Mouse (Mus musculus) R1 (cell line): ENCODE data around the gene Kcnq2.
A peak's percentile ranks its signal among the peaks of the same experiment; 100 is the strongest.

Experiments
- DNase-seq: peaks from one replicate; pipeline ENCODE4 v3.0.0-alpha.2; 2018; ENCODE audit warnings: low read depth, low spot score

Kcnq2 gene

DNA sequence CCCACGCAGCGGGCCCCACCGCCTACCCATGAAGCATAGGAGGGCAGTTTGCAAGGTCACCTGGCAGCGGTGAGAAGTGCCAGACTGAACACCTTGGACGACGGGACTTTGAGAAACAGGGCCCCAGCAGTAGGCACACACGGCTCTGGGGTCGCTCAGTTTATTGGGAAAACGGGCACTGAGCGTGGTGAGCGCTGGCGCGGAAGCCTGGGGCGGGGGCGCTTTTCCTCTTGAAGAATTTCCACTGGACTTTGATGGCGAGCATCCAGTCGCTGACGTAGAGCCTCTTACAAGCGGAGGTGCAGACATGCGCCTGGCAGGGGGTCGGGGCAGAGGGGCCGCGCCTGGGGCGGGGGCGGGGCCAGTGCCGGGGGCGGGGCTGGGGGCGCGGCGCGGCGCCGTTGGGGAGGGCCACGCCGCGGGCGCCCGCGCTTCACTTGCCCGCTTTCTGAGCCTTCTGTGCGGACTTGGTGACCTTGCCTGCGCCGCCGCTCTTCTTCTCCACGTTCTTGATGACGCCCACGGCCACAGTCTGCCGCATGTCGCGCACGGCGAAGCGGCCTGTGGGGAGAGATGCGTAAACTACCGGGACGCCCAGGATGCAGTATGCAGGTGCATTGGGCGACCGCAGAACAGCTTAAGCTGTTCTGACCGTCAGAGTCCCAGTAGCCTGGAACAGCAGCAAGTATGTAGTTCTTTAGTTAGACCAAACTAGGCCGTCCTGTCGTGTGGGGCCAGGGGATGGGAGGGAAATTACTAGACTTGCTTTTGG, 12.6 kb upstream of the Kcnq2 start:
- peak; percentile 77 for DNase-seq

DNA sequence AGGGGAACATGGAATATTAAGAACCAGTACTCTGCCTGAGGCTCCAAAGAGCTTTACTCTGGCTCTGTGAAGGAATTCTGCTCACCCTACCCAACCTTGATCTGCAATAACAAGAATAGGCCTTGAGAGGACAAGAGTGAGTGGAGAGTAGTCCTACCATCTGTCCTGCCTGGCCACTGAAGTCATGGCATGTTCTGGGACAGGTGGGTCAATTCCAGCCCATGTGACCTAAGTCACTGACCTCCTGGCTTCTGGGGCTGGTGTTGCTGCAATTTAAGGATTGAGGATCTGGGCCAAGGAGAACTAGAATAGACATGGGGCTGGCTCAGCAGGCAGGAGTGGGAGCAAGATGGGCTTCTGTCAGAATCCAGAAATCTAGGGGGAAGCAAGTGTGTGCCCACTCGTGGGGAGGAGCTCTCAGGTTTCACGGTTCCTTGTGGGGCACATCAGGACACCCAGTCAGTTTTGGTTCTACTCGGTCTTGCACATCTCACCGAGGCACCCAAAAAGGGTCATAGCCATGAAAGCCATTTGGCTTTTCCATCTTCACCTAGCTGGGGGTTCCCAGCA, 12.0 kb upstream of the Kcnq2 start:
- DNase-seq = no peak

DNA sequence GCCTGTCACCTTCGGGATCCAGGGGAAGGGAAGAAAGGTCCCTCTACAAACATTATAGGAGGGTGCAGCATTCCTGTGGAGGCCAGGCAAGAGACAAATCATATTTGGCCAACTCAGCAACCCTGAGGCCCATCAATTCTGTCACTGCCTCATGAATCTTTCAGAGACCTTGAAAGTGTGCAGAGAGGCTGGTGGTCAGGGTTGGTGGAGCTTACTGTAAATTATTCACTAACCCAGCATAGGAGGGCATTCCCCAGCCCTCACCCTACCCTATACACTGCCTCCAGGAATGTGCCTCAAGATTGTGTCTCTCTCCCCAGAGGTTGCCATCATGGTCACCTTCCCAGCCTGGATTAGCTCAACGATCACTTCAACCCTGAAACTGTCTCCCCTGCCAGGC, 9.6 kb upstream of the Kcnq2 start:
- DNase-seq = no peak

DNA sequence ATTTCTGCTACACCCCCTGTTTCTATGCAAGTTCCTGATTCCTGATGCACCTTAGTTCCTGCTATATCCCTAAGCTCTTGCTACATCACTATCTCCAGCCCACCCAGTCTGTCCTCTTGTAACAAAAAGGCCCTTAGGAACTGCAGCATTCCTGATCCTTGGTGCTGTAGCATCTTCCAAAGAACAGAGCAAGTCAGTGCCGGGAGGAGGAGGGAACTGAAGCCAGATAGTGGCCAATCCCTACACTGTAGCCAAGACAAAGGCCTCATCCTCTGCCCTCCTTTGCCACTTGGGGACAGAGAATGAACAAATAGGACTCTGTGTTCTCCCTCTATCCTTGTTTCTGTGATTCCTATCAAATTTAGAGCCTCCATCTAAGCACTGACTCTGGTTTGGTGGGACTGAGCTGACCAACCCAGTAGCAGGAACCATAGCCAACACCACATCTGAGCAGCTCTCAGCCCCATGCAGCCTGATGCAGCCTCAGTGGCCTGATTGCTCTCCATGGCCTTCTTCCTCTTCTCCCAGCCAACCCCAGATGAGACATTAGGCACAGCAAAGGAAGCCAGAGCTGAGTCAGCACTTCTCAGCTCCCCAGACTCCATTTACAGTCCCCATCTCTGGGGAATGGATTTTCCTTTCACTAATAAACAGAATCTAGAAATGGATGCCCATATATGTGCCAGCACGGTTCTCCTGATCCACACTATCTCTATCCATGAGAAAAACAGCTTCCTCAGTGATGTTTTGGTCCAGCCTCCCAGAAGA, 8.6 kb upstream of the Kcnq2 start:
- DNase-seq = no peak

DNA sequence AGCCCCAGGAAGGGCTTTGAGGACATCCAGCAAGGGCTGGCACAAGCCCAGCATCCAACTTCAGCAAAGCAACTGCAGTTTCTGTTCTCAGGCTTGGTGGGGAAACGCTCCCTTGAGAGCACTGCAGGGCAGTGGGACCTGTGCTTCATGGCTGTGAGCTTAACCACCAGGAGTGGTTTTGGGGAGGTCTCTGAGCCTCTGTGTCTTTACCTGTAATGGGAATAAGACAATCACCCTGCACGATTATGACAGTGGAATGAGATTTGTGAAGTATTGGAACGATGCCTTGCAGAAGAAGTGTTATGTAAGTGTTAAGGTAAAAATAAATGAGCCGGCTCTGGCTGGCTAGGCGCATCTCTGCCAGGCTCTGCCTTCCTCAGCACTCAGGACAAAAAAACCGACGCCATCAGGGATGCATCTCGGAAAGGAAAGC, 7.6 kb upstream of the Kcnq2 start:
- no peak for DNase-seq

DNA sequence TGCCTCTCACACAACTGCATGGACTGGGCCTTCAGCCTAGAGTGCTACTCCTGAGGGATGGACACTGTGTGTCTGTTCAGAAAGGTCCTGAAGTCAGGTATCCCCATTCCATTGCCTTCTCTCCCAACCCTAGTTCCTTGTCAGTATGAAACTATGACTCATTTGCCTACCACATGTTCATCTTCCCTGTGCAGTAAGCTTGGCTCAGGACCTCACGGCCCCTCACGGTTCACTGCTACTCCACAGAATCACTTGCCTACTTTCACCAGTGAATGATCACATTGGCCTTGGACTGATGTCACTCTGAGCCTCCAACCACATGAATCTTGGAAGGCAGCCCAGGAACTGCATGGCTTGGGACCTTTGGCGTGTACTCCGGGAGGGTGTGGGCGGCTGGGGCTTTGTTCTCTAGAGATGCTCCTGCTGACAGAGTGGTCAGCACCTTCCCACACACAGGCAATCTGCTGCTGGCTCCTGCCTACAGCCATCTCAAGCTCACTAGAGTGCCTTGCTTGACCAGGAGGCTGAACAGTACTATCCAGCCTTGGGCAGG, 4.6 kb upstream of the Kcnq2 start:
- no peak for DNase-seq

DNA sequence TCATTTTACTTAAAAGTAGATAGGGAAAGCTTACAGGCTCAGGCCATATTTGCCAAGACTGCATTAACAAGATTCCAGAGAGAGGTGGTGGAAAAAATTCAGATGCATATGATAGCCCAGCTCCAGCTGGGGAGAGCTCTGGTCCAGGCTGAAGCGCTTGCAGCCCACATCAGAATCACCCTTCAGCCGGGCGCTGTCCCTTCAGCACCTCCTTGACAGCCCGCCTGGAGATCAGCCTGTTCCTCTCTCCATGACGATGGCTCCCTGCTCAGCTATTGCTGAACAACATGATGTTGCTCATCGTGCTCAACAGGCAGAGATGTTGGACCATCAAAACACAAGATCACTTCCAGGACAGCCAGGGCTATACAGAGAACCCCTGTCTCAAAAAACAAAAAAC, 1.8 kb upstream of the Kcnq2 start:
- peak; percentile 50 for DNase-seq

DNA sequence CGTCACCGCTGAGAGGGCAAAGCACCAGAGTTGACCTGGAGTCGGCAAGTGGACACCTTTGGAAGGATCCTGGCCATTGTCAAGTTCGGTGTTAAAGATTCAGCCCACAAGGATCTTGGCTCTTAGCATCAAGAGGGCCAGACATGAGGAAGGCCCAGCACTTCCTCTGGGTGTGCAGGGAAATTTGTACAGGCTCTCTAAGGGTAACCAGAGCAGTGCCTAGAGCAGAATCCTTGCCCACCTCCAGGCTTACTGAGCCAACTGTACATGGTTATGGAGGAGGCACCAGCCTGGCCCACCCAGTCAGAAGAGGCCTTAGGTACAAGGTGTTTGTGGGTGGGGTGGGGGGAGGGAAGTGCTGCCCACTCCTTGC, 332 bp upstream of the Kcnq2 start:
- DNase-seq = no peak

DNA sequence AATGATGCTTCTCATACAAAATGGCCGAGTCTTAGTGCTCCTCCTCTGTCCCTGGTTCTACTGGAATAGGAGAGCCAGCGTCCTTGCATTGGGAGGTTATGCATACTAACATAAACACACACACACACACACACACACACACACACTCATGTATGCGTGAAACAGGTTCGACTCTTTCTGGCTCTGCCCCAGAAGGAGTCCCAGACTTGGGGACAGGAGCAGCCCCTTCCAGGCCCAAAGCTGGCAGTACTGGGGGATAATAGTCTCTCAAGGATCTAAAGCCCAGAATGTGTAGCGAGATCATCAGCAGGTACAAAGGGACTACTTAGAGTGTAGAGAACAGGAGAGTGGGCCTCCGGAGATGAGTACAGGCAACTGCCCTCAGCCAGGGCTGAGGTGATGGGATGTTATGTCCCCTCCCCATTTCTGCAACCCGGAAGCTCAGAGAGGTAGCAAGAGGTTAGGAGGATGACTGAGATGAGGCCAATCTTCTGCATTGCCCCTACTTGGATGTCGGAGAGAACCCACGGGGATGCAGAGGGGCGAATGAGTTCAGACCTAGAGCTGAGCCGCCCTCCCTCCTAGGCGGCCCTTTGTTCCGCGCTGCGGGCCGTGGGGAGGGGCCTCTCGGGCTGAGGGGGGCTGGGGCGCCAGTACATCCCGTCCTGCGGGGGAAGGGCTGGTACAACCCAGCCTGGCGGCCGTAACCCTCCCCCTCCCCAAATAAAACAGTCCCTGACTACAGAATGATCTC, 1.1 kb downstream of the Kcnq2 start:
- DNase-seq = peak; percentile 57

DNA sequence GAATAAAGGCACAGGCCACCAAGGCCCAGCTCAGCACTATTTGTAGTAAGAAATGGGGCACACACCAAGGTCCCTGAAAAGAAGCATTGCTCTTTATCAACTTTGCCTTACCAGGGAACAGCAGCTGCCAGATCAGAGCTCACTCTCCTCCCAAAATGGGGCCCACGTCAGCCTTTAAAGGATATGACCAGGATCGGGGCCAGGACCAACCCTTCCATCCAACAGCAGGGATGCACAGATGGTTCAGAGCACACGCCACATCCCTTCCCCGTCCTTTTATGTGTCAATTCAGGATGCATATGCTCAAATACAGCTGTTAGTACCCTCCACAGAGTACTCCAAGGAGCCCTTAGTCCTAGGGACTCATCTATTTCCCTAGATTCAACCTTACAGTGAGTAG, 4.9 kb downstream of the Kcnq2 start:
- DNase-seq = no peak

DNA sequence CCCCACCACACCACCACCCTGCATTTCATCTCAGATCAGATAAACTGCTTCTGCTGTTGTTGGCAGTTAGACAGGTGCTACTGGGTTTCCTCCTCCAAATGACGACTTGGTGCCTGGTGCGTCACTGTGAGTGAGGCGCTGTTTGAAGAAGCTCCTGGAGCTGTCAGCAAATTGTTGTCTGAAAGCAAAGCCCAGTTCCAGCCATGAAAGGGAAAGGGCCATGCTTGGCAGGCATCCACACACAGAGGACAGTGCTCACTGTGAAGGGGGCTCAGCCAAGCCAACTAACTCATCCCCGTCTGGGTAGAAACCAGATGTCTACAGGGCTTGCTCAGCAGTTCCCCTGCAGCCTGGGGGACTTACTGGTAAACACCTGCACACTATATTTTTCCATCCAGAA, 6.1 kb downstream of the Kcnq2 start:
- no peak for DNase-seq

DNA sequence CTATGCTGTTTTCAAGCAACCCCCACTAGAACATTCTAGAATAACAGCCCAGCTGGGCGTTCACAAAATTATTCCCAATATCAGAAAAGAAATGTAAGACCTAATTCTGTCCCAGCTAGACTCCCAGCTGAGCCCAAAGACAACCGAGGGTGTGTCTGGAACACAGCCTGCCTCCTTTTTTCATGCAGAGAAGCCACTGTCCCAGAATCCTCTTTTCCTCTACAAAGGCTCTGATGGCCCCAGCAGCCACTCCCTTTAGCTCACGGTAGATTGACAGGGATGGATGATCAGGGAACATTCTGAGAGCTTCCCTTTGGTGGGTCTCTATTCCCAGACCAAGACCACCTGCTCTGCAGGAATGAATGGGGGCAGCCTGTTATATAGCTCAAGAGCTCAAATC, 7.3 kb downstream of the Kcnq2 start:
- peak; percentile 84 for DNase-seq

DNA sequence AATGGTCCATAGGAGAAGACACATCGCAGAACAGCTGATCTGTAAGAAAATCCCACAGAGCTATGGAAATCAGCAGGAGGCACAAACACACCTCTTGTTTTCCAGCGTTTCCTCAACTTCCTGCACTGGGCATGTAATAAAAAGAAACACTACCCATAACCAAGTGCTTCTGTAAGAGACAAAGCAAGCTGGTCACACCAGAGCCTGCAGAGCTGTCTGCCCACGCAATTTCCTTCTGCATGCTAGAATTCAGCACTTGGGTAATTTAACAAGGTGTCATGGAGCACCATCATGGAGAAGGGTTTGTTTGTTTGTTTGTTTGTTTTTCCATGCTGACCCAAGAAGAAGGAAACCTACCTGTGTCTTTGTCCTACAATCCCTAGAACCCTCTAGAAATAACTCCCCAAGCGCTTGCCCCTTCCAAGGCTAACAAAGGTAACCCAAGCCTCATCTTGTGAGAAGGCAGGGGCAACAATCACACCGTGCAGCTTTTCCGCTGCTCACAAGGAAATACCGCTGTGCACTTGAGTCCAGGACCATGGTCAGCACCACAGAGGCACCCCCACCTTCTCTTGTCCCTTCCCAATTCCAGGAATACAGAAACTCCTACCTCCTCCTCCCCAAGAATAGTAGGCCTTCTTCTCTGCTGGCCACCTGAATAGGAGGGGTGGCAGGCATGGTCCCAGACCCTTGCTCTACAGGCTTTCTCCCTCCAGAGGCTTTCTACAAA, 9.2 kb downstream of the Kcnq2 start:
- peak; percentile 59 for DNase-seq

DNA sequence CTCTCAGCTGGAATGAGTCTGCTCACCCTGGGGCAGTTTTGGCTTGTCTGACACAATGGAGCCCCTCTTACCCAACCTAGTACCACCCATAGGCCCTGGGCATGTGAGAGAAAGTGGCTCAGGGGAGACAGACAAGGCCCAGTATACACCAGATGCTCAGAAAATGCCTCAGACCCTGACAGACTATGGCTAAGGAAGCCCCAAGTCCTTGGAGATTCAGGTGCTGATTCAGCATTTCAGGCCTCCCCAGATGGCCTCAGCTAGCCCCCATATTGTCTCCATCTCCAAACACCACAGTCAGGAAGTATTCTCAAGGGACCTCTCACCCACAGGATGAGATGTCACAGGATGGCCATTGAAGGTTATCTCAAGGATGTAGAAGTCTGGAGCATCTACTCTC, 12.5 kb downstream of the Kcnq2 start:
- DNase-seq = no peak

DNA sequence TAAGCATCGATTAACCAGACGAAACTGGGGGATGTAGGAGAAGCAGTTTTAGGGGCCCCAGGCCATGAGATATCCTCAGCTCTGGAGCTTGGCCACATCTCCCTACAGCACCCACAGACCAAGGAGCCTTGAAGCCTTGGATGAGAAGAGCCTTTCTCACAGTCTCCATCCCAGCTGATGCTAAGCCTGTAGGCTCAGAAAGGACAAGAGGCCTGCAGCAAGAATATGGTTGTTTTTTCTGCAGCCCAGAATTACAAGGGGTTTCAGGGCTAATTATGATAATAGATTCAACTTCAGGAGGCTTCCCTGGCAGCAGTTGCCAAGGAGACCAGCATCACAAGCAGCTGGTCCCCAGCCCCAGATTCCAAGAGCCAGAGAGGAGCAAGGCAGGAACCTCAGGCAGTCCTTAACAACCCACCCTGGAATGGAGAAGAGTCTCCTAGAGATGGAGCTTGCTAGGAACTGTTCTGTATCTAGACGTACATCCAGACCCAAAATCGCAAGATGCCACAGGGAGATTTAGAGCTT, 14.1 kb downstream of the Kcnq2 start:
- DNase-seq = no peak

DNA sequence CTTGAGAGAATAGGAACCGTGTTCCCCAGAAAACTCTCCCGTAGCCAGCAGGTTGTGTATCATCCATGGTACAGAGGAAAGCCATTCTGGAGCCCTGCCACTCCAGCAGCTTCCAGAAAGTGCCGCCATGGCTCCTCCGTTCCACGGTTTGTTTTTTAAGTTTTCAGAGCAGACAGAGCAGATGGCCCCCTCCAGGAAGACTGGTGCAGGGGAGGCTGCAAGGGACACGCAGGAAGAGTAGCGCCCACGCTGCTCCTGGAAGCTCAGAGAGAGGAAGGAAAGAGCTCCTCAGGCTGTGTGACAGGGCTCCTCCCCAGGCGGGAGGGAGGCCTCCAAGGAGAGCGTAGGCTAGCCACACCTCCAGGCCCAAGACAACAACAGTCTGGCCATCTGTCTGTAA, 15.1 kb downstream of the Kcnq2 start:
- DNase-seq = no peak

DNA sequence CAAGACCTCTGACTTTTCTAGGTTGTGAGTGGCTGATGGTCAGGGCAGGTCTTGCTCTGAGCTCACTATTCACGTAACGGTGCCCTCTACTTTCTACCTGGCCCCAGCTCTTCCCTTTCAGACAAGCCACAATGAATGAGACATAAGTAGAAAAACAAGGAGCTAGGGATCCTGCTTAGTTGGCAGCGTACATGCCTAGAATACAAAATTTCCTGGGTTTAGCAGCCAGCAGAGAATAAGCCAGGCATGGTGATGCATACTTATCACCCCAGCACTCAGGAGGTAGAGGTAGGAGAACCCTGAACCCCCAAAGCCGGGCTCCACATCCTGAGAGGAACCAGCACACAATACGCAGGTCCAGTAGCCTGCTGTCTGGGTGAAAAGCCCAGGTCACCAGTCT, 18.7 kb downstream of the Kcnq2 start:
- no peak for DNase-seq

DNA sequence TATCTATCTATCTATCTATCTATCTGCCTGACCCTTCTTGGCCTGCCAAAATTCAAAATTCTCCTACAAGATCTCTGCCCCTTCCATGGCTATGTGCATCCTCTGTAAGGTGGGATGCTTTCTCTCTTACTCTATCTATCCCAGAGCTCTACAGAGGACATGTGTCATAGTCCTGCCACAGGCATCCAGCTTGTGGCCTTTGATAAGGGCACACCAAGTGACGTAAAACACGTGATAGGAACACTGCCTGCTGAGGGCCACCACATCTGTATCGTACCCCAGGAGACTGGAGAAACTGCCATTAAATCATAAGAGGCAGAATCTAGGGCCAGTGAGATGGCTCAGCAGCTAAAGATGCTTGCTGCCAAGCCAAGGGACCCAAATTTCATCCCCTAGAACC, 19.7 kb downstream of the Kcnq2 start:
- no peak for DNase-seq

DNA sequence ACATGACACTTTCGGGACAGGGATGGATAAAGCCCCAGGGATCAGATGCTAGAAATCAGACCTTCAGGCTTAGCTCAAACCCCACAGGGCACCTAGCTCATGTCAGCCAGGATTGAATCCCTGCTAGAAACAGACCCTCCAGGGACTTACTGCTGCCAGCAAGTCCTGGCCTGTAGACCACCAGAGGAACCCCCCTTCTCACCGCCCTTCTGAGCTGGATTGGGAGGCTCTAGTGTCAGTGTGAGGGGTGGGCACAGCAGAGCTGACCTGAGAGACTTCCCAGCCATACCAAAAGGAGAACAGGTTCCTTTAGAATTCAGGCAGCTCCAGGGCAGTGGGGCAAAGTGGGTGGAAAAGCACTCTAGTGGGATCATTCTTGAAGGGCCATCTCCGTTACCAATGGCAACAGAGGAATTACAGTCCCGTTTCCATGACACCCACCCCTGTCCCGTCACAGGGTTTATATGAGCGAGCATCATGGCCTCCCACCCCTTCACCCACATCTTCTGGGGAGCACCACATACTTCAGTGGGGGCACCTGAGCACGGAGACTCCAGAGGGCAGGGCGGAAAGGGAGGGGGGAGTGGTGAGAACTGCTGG, 21.2 kb downstream of the Kcnq2 start:
- peak; percentile 23 for DNase-seq

DNA sequence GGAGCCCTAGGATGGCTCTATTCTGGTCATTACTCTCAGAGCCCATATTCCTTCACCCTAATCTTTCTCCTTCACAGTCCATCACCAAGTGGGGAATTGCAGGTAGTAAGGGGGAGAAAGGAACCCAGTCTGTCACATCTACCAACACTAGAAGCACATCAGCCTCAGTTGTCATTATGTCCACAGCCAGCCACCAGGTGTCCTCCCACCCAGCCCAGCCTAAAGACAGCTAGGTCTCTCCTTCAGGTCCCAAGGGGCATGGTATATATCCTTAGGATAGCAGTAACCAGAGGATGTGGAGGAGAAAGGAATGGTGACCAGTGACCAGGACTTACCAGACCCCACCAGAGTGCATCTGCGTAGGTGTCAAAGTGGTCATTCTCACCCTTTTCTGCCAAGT, 23.4 kb downstream of the Kcnq2 start:
- no peak for DNase-seq

DNA sequence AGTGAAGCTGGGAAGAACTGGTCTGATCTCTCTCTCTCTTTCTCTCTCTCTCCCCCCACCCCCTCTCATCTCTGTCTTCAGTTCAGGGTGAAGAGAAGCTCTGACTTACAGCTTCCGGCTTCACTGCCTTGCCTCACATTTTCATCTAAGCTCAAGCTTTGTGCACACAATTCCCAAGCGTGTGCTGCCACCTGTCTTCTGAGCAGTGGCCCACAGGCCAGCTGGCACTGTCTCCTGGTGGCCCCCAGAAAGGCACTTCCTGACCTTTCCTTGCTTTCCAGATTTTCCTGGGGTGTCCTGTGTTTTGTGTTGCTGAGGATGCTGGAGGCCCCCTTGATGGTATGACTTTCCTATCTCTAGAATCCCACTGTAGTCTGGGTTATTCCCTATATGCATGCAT, 31.0 kb downstream of the Kcnq2 start:
- DNase-seq = no peak
